Mouse (Mus musculus): ENCODE measurements around the gene Ergic1. TPM values are rescaled to one million over a fixed set of nuclear protein-coding genes. Genes with fewer than 3 reads are reported as not detected.

The Ergic1 gene
- polyA plus RNA-seq, 1 experiment from 2014 or later, result 103 TPM

GRCm38 (mm10) chr17:26614708-26615486, 53.6 kb downstream of the Ergic1 start:
- Histone ChIP-seq H3K27me3 (ENCODE audit: insufficient read depth, poor library complexity, severe bottlenecking) (no peaks in the 10 kb centered on the region), H3K9me3 (no peaks in the 10 kb centered on the region), H3K4me1 (replicated peaks) (no peaks in the 10 kb centered on the region), H3K36me3 (peaks cover 88% of the 10 kb centered on the region), H3K4me3 (no peak overlapping the region), H3K27ac (no peak overlapping the region)
- 85% methylated on average over 9 of the region's 9 CpGs for WGBS
- no peak for DNase-seq (ENCODE audit: low spot score)

GRCm38 (mm10) chr17:26616696-26617095, 55.4 kb downstream of the Ergic1 start:
- WGBS, result 89% methylated on average over 2 of the region's 2 CpGs
- no peak for DNase-seq (ENCODE audit: low spot score)
- Histone ChIP-seq H3K9me3 (no peaks in the 10 kb centered on the region), H3K27ac (no peak overlapping the region), H3K27me3 (ENCODE audit: insufficient read depth, poor library complexity, severe bottlenecking) (no peaks in the 10 kb centered on the region), H3K4me3 (no peak overlapping the region), H3K4me1 (replicated peaks) (no peaks in the 10 kb centered on the region), H3K36me3 (peaks cover 88% of the 10 kb centered on the region)

- Histone ChIP-seq H3K36me3 (peaks cover 88% of the 10 kb centered on the region), H3K4me3 (no peak overlapping the region), H3K9me3 (no peaks in the 10 kb centered on the region), H3K27ac (no peak overlapping the region), H3K27me3 (ENCODE audit: insufficient read depth, poor library complexity, severe bottlenecking) (no peaks in the 10 kb centered on the region), H3K4me1 (replicated peaks) (no peaks in the 10 kb centered on the region)
- WGBS, result 85% methylated on average over 5 of the region's 5 CpGs
- DNase-seq (ENCODE audit: low spot score), result no peak
Observed at GRCm38 (mm10) chr17:26618498-26618897, 57.2 kb downstream of the Ergic1 start.

- Histone ChIP-seq H3K27me3 (ENCODE audit: insufficient read depth, poor library complexity, severe bottlenecking) (no peaks in the 10 kb centered on the region), H3K4me3 (no peak overlapping the region), H3K4me1 (replicated peaks) (no peaks in the 10 kb centered on the region), H3K36me3 (peaks cover 88% of the 10 kb centered on the region), H3K9me3 (no peaks in the 10 kb centered on the region), H3K27ac (no peak overlapping the region)
- DNase-seq (ENCODE audit: low spot score), result no peak
- WGBS, result 91% methylated on average over 6 of the region's 6 CpGs
Observed at GRCm38 (mm10) chr17:26619577-26619976, 58.3 kb downstream of the Ergic1 start.

- Histone ChIP-seq H3K27ac (no peak overlapping the region), H3K4me3 (no peak overlapping the region), H3K4me1 (replicated peaks) (no peaks in the 10 kb centered on the region), H3K36me3 (peaks cover 88% of the 10 kb centered on the region), H3K9me3 (no peaks in the 10 kb centered on the region), H3K27me3 (ENCODE audit: insufficient read depth, poor library complexity, severe bottlenecking) (no peaks in the 10 kb centered on the region)
- 97% methylated on average over 6 of the region's 6 CpGs for WGBS
- no peak for DNase-seq (ENCODE audit: low spot score)
Observed at GRCm38 (mm10) chr17:26620292-26620691, 59.0 kb downstream of the Ergic1 start.

GRCm38 (mm10) chr17:26620786-26621766, 59.8 kb downstream of the Ergic1 start:
- Histone ChIP-seq H3K9me3 (no peaks in the 10 kb centered on the region), H3K27me3 (ENCODE audit: insufficient read depth, poor library complexity, severe bottlenecking) (no peaks in the 10 kb centered on the region)
- WGBS, result 92% methylated on average over 17 of the region's 17 CpGs

GRCm38 (mm10) chr17:26621912-26622311, 60.6 kb downstream of the Ergic1 start:
- Histone ChIP-seq H3K36me3 (peaks cover 89% of the 10 kb centered on the region), H3K4me1 (replicated peaks) (no peaks in the 10 kb centered on the region), H3K27me3 (ENCODE audit: insufficient read depth, poor library complexity, severe bottlenecking) (no peaks in the 10 kb centered on the region), H3K27ac (no peak overlapping the region), H3K4me3 (no peak overlapping the region), H3K9me3 (no peaks in the 10 kb centered on the region)
- 89% methylated on average over 5 of the region's 5 CpGs for WGBS
- no peak for DNase-seq (ENCODE audit: low spot score)

More at GRCm38 (mm10) chr17:26620786-26621766, 59.8 kb downstream of the Ergic1 start:
- Histone ChIP-seq H3K4me1 (replicated peaks) (no peaks in the 10 kb centered on the region), H3K4me3 (no peak overlapping the region), H3K27ac (no peak overlapping the region), H3K36me3 (peaks cover 89% of the 10 kb centered on the region)
- DNase-seq (ENCODE audit: low spot score), result no peak

- no peaks in the 10 kb centered on the region for H3K9me3 ChIP-seq
- no peaks in the 10 kb centered on the region for H3K27me3 ChIP-seq (ENCODE audit: insufficient read depth, poor library complexity, severe bottlenecking)
- DNase-seq (ENCODE audit: low spot score), result no peak
- H3K4me1 ChIP-seq (replicated peaks), result no peaks in the 10 kb centered on the region
- H3K36me3 ChIP-seq, result peaks cover 89% of the 10 kb centered on the region
- no peak overlapping the region for H3K27ac ChIP-seq
- 93% methylated on average over 6 of the region's 6 CpGs for WGBS
- no peak overlapping the region for H3K4me3 ChIP-seq
Observed at GRCm38 (mm10) chr17:26623991-26624390, 62.7 kb downstream of the Ergic1 start.

- Histone ChIP-seq H3K27me3 (ENCODE audit: insufficient read depth, poor library complexity, severe bottlenecking) (no peaks in the 10 kb centered on the region), H3K4me3 (no peak overlapping the region), H3K36me3 (peaks cover 91% of the 10 kb centered on the region), H3K27ac (no peak overlapping the region), H3K4me1 (replicated peaks) (no peaks in the 10 kb centered on the region), H3K9me3 (no peaks in the 10 kb centered on the region)
- no peak for DNase-seq (ENCODE audit: low spot score)
- 93% methylated on average over 10 of the region's 10 CpGs for WGBS
Observed at GRCm38 (mm10) chr17:26624999-26625398, 63.7 kb downstream of the Ergic1 start.

- no peaks in the 10 kb centered on the region for H3K4me1 ChIP-seq (replicated peaks)
- H3K9me3 ChIP-seq, result no peaks in the 10 kb centered on the region
- peaks cover 91% of the 10 kb centered on the region for H3K36me3 ChIP-seq
- WGBS, result 93% methylated on average over 2 of the region's 2 CpGs
- no peak overlapping the region for H3K27ac ChIP-seq
- H3K27me3 ChIP-seq (ENCODE audit: insufficient read depth, poor library complexity, severe bottlenecking), result no peaks in the 10 kb centered on the region
- DNase-seq (ENCODE audit: low spot score), result no peak
- no peak overlapping the region for H3K4me3 ChIP-seq
Observed at GRCm38 (mm10) chr17:26625521-26626010, 64.3 kb downstream of the Ergic1 start.

- H3K27me3 ChIP-seq (ENCODE audit: insufficient read depth, poor library complexity, severe bottlenecking), result no peaks in the 10 kb centered on the region
- no peak for DNase-seq (ENCODE audit: low spot score)
- H3K27ac ChIP-seq, result no peak overlapping the region
- no peak overlapping the region for H3K4me3 ChIP-seq
- peaks cover 100% of the 10 kb centered on the region for H3K36me3 ChIP-seq
- 87% methylated on average over 6 of the region's 6 CpGs for WGBS
- no peaks in the 10 kb centered on the region for H3K4me1 ChIP-seq (replicated peaks)
- H3K9me3 ChIP-seq, result no peaks in the 10 kb centered on the region
Observed at GRCm38 (mm10) chr17:26628479-26628878, 67.2 kb downstream of the Ergic1 start.

- DNase-seq (ENCODE audit: low spot score), result no peak
- Histone ChIP-seq H3K4me1 (replicated peaks) (no peaks in the 10 kb centered on the region), H3K27ac (no peak overlapping the region), H3K27me3 (ENCODE audit: insufficient read depth, poor library complexity, severe bottlenecking) (no peaks in the 10 kb centered on the region), H3K9me3 (no peaks in the 10 kb centered on the region), H3K4me3 (no peak overlapping the region), H3K36me3 (peaks cover 100% of the 10 kb centered on the region)
- WGBS, result 93% methylated on average over 3 of the region's 3 CpGs
Observed at GRCm38 (mm10) chr17:26628936-26629335, 67.6 kb downstream of the Ergic1 start.
